Mouse (Mus musculus) urinary bladder, postnatal 0 days (tissue): ENCODE data around the gene Trim33. TPM values are rescaled to one million over a fixed set of nuclear protein-coding genes. Genes with fewer than 3 reads are reported as not detected.

Experiments used
- polyA plus RNA-seq: library from polyadenylated mRNA; unstranded; fragments of >200 nt; fragmentation: Nextera tagmentation; extraction: Ambion mirVana; gene quantifications from 2 replicates; pipeline ENCODE4 v1.2.1, GENCODE M21; 2015

Trim33 gene
- polyA plus RNA-seq, result 8.5 and 9.4 TPM in 2 replicates

DNA sequence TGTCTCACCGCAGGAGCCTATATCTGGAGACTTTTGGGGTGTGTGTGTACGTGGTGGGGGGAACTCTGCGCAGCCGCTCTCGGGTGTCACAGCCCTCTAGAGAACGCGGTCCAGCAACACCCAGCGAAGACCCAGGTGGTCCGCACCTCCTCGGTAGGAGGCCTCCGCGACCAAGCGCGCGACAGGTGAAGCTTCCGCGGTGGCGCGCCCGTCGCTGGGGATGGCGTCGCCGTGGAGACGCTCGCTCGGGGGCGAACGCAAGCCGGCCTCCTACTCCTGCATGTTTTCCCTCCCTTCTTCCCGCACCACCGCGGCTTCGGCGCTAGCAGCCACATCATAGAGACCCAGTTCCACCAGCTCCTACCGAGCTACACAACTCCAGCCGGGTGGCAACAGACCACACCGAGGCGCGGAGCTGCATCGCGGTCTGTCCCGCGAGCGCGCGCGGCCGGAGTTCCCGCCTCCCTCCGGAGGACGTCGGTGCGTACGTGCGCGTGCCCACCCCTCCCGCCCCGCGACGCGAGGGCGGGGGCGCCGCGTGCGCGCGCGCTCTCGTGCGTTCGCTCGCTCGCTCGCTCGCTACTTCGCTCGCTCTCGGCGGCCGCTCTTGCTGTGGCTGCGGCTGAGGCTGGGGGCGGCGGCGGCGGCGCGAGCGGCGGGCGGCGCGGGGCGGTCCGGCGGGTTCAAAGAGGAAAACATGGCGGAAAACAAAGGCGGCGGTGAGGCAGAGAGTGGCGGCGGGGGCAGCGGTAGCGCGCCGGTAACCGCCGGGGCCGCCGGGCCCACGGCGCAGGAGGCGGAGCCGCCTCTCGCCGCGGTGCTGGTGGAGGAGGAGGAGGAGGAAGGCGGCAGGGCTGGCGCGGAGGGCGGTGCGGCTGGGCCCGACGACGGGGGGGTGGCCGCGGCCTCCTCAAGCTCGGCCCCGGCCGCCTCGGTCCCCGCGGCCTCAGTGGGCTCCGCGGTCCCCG, at the start of gene Trim33:
TSS of gene Trim33 (plus strand) at position 112 of the 968 bp plus-strand sequence.

Other genes starting within 250 kb of the Trim33 start
- gene Nras, start 221.0 kb upstream of the Trim33 start, polyA plus RNA-seq, result 45.5 and 51.8 TPM in 2 replicates
- gene Ampd1, start 205.3 kb upstream of the Trim33 start, polyA plus RNA-seq, result not detected in 2 replicates
- 2.3 and 2.9 TPM in 2 replicates for gene Dennd2c, start 176.7 kb upstream of the Trim33 start, polyA plus RNA-seq
- gene Bcas2, start 107.6 kb upstream of the Trim33 start, polyA plus RNA-seq, result 77.0 and 92.2 TPM in 2 replicates